Mouse (Mus musculus) cortical plate, adult 2 months (tissue): Measurements from ENCODE around the gene Dgke. TPM values are rescaled to one million over a fixed set of nuclear protein-coding genes. Genes with fewer than 3 reads are reported as not detected.
"Not testable (repeated sequence)": the region's sequence is repeated elsewhere in the genome, so short reads cannot be mapped to it uniquely, and the experiment has no call there.

Source experiments
- H3K27ac ChIP-seq: fragments of 200-500 bp; 2 replicates; pipeline ENCODE4 v1.5.1; 2012; ENCODE audit warnings: low read length, control low read depth, inconsistent platforms; ENCODE audit not compliant: insufficient read depth
- H3K4me1 ChIP-seq: fragments of 200-500 bp; 2 replicates; pipeline ENCODE4 v1.6.1; 2011; ENCODE audit warnings: low read length; ENCODE audit not compliant: control insufficient read depth, insufficient read depth
- H3K4me3 ChIP-seq: fragments of 200-500 bp; 2 replicates; pipeline ENCODE4 v1.5.1; 2011; ENCODE audit warnings: mild to moderate bottlenecking, low read length, control low read depth; ENCODE audit not compliant: insufficient read depth
- CTCF ChIP-seq: fragments of 200-500 bp; IDR thresholded peaks from 2 replicates; pipeline ENCODE4 v1.5.1; 2011; ENCODE audit warnings: mild to moderate bottlenecking, control low read depth, low read length; ENCODE audit not compliant: insufficient read depth; ENCODE audit errors: extremely low read depth
- POLR2A ChIP-seq: fragments of 200-500 bp; IDR thresholded peaks from 2 replicates; pipeline ENCODE4 v1.6.1; 2011; ENCODE audit warnings: mild to moderate bottlenecking, low read length, control low read depth; ENCODE audit not compliant: insufficient read depth; ENCODE audit errors: extremely low read depth
- polyA plus RNA-seq: library from polyadenylated mRNA; depleted of rRNA; stranded (reverse); fragments of >200 nt; gene quantifications from 2 replicates; pipeline ENCODE4 v1.2.3, GENCODE M21; 2012

The Dgke gene
- polyA plus RNA-seq, 1 experiment = 35.3 TPM

DNA sequence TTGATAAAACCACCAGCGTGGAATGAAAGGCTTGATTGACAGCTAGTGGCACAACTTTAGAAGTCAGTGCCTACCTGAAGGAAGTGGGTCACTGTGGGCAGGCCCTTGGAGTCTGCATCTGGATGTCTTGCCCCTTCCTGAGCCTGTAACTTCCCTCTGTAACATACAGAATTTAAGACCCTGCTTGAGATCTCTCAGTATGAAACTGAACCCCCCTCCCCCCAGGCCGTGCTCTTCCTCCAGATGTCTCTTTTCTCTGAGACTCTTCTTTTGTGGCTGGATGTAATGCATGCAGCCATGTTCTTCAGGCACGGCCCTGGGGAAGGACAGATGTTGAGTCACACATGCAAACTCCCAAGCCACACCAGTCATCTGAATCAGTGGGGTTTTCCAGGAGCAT is 28.7 kb upstream of the Dgke start:
- H3K4me1 ChIP-seq = no peaks in the 10 kb centered on the region
- no peak overlapping the region for H3K4me3 ChIP-seq
- TF ChIP-seq POLR2A = no peak
- TF ChIP-seq CTCF = no peak
- H3K27ac ChIP-seq = no peak overlapping the region

DNA sequence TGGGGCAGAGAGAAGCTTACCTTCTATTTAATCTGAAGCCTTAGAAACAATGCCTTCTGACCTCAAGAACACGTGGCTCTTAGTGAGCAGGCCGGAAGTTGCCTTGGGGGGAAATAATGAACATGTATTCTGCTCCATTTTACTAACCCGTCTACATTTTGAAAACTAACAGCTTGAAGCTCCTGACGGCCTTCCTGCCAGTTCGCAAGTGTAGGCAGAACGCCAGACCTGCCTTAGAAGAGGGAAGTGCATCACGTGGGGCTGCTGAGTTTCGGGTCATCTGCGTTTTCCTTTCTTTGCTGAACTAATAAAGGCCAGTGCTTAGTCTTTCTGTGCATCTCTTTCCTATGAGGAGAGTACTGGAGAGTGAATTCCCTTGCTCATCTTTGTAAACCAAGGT is 26.1 kb upstream of the Dgke start:
- TF ChIP-seq POLR2A (no peak), CTCF (no peak)
- Histone ChIP-seq H3K4me3 (no peak overlapping the region), H3K27ac (no peak overlapping the region), H3K4me1 (no peaks in the 10 kb centered on the region)

DNA sequence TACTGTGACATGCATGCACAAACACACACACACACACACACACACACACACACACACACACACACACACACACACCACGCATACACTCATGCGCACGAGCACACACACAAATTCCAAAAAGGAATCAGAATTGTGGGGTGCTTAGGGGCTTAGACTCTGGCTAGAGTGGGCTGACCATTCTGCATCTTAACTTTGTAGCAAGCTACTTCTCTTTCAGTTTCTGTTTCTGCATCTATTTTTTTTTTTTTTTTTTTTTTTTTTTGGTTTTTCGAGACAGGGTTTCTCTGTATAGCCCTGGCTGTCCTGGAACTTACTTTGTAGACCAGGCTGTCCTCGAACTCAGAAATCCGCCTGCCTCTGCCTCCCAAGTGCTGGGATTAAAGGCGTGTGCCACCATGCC is 23.7 kb upstream of the Dgke start:
- H3K27ac ChIP-seq, H3K4me3 ChIP-seq, H3K4me1 ChIP-seq: not testable (repeated sequence)

DNA sequence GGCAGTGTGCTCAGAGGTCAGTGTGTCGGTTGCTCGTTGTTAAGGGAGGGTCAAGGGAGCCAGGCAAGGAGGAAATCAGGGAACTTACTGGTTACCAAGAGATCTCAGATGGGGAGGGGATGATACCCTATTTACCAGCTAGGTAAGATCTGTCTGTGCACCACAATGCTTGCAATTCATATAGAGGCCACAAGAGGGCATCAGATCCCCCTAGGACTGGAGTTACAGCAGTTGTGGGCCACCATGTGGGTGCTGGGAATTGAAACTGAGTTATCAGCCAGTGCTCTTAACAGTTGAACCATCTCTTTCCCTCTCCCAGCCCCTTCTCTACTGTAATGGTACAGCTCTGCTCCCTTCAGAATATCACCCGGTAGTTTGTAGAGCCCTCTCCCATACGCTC is 22.1 kb upstream of the Dgke start:
- no peak for TF ChIP-seq POLR2A
- TF ChIP-seq CTCF = 0 out of 2 replicates have a peak, but pooled peaks have one; percentile 8
- H3K4me3 ChIP-seq = no peak overlapping the region
- no peaks in the 10 kb centered on the region for H3K4me1 ChIP-seq
- H3K27ac ChIP-seq = no peak overlapping the region

DNA sequence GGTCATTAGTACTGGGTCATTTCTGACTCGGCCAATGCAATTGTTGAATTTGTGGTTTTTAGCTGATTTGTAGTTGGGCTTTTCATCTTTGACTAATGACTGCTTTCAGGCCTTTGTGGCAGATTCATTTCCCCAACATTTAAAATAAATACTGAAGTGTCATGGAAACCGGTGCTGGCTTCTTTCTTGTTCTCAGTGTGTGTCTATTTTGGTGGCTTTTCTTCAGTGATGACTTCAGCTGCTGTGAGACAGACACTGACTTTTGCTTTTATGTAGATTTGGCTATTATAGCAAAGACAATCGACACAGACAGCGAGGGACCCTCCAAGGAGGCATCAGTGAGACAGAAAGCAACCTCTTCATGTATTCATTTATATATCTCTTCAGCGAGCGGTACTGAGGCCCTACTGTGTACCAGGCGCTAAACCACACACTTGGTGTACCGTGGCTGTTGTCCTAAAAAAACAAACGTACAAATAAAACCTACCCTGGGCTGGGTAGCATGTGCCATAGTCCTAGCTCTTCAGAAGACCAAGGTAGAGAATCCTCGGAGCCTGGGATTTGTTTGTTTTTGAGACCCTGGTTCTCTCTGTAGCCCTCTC is 19.7 kb upstream of the Dgke start:
- Histone ChIP-seq H3K4me3 (no peak overlapping the region), H3K4me1 (no peaks in the 10 kb centered on the region), H3K27ac (no peak overlapping the region)
- no peak for TF ChIP-seq CTCF
- no peak for TF ChIP-seq POLR2A

DNA sequence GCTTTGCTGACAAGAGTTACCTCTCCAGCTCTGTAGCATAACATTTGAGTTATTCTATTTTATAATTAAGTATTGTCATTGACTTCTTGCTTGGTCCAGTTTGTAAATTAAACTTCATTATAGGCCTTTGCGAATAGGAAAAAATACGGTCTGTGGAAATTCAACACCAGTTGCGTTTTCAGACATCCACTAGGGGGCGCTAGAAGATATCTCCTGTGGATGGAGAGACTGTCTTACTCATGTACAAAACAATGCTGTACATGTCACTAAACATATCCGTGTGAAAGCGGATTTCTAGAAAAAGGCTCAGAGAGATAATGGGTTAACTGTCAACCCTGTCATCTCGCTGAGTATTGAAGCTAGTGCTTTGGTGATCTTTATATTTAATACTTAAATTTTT is 18.0 kb upstream of the Dgke start:
- Histone ChIP-seq H3K4me3 (no peak overlapping the region), H3K27ac (no peak overlapping the region), H3K4me1 (no peaks in the 10 kb centered on the region)
- TF ChIP-seq POLR2A (no peak), CTCF (peak; percentile 25; the same call in 1 of the 2 replicates)

DNA sequence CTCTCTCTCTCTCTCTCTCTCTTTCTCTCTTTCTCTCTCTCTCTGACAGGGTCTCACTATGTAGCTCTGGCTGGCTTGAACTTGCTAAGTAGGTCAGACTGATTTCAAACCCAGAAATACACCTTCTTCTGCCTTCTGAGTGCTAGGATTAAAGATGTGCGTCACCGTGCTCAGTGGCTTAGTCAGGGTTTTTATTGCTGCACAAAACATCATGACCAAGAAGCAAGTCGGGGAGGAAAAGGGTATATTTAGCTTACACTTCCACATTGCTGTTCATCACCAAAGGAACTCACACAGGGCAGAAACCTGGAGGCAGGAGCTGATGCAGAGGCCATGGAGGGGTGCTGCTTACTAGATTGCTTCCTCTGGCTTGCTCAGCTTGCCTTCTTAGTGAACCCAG is 16.0 kb upstream of the Dgke start:
- H3K4me1 ChIP-seq = not testable (repeated sequence)

DNA sequence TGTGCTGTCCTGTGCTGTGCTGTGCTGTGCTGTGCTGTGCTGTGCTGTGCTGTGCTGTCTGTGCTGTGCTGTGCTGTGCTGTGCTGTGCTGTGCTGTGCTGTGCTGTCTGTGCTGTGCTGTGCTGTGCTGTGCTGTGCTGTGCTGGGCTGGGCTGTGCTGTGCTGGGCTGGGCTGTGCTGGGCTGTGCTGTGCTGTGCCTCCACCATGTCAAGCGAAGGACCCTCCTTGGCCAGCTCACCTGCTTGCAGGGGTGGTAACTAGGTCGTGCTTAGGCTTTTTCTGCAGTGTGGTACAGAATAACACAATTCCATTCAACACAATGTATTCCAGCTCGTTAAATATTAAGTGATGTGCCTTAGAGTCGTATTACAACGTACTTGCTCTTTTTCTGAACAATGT is 15.3 kb upstream of the Dgke start:
- not testable (repeated sequence) for H3K4me1 ChIP-seq, H3K27ac ChIP-seq

More for the DNA sequence above, 16.0 kb upstream of the Dgke start:
- H3K27ac ChIP-seq, H3K4me3 ChIP-seq: not testable (repeated sequence)

DNA sequence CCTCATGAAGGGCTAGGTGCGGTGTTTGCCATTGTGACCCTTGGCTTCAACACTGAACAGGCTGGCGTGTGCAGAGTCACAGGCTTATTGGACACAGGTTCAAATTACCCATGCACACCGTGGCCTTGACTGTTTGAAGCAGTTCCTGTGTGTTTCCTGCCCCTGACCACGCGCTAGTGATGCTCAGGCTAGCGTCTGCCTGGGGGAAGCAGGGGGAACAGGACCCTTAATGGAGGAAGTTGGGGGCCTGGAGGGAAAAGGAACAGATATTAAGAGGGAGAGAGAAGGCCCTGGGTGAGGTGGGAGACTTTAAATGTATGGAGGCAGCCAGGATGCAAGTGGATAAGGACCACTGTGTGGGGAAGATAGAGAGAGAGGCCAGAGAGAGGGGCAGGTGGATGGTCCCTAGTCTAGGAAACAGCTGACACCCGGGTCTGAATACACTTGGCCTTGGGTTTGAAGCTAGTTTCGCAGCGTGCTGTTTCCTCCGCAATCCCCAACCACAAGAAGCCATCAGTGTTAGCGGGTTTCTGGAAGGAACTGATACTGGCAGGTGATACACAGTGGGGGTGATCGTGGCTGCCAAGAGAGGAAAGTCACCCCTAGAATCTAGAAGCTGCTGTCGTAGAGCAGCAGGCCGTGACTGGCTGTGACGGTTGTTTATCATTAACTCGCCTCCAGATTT is 12.5 kb upstream of the Dgke start:
- TF ChIP-seq CTCF (no peak), POLR2A (no peak)
- Histone ChIP-seq H3K27ac (no peak overlapping the region), H3K4me3 (no peak overlapping the region), H3K4me1 (peaks cover 2% of the 10 kb centered on the region)

More for the DNA sequence above, 15.3 kb upstream of the Dgke start:
- not testable (repeated sequence) for H3K4me3 ChIP-seq

DNA sequence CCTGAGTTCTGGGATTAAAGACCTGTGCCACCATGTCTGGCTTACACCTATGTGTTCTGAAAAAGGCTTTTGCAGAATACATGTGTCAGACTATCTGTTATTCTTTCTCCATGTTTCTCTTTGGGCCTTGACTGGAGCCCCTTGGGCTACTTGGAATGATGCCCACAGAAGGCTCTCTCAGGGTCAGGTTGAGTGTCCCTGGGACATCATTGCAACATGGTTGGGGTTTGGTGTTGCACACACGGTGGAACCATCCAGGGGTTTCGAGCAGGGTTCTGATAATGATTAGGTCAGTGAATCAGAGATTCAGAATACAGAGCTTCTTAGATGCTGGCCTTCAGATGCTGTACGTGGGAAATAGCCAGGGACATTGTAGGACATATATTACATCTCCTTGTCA is 11.7 kb upstream of the Dgke start:
- H3K4me1 ChIP-seq = peaks cover 2% of the 10 kb centered on the region
- H3K27ac ChIP-seq = no peak overlapping the region
- no peak overlapping the region for H3K4me3 ChIP-seq
- TF ChIP-seq POLR2A (no peak), CTCF (no peak)
